Mouse (Mus musculus) ovary, postnatal 36 days (tissue): ENCODE results near the gene Dnah1.
A peak's percentile ranks its signal among the peaks of the same experiment; 100 is the strongest.

ENCODE experiments used
- DNase-seq: peaks from one replicate; pipeline ENCODE4 v3.0.0; 2022; ENCODE audit warnings: low spot score, mixed read lengths

The Dnah1 gene

DNA sequence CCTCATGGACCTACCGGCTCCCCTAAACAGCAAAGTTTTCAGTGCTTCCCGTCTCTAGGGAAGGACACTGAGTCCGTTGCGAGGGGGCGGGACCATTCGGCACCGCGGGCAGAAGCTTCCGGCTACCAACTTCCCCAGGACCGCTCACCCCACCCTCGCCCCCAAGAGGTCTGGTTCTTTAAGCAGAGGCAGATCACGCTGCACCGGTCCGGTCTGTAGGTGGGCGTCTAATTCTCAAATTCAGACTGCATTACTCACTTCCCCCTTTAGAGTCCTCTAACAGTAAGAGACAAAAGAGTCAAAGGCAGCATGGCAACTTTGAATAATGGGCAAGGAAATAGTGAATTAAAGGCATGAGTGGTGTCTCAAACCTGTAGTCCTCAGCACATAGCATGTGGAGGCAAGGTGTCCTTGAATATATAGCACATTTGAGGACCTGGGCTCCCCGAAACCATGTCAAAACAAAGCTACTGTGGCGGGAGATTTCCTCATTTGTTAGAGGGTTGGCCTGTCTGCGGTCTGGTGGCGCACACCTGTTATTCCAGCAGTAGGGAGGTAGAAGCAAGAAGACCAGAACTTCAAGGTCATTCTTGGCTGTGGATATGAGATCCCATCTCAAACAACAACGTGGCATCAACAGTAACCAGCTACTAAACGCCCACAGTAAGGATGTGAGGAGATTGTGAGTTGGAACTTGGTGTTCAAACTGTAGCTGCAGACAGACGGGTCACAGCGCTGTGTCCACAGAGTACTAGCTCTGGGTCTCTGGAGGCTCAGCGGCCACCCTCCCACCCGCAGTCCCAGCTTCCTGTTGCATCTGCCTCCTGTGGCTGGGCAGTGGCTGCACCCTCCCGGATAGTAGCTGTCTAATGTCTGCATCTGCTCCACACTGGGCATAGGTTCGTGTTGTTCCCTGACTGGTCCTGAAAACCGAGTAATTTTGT, at the start of gene Dnah1:
Gene Dnah1, minus strand, starts transcription at position 48 of the 944 bp plus-strand sequence.
- peak; percentile 65 for DNase-seq

DNA sequence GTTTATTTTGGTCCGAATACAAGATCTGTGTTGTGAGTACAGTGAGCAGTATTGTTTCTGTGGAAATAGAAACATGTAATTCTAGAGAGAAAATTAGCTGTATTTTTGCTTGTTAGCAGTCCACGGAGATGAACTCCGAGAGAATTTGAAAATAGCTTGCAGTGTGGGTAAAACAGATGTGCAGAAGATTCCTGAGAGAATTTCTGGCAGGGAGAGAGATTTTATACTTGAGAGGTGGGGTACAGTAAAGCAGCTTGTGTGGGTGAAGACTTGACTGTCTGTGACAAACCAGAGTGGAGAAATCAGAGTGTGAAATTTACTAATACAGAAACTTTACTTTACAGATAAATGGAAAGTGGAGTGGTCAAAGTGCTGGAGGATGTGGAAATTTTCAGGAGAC, 45.7 kb upstream of the Dnah1 start:
- DNase-seq: no peak

DNA sequence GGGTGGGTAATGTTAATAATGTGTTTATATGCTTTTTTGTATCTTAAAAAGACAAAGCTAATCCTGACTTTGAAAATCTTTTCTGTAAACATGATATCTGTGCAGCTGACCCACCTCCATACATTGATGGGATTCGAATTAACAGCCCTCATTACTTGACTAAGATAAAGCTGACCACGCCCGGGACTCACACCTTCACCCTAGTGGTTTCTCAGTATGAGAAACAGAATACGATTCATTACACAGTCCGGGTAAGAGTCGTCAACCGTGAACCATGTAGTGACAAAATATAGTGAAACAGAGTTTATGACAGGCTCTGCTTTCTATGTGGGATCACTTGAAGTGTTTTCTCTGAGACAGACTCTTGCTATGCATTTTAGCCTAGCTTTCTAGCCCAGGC, 44.3 kb upstream of the Dnah1 start:
- DNase-seq: no peak

DNA sequence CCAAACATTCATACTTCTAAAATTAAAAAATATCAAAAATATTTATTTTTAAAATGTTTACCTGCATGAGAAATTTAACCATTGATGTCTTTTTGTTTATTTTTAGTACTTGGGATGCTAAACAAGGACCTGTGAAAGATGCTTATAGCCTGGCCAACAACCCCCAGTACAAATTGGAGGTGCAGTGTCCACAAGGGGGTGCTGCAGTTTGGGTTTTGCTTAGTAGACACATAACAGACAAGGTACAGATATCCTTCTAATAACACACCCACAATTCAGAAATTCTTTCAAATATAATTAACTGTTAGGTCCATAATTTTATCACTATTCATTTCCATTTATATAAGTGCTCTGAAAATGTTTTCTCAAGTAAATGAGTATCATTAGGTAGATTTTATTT, 41.7 kb upstream of the Dnah1 start:
- DNase-seq: peak; percentile 58

DNA sequence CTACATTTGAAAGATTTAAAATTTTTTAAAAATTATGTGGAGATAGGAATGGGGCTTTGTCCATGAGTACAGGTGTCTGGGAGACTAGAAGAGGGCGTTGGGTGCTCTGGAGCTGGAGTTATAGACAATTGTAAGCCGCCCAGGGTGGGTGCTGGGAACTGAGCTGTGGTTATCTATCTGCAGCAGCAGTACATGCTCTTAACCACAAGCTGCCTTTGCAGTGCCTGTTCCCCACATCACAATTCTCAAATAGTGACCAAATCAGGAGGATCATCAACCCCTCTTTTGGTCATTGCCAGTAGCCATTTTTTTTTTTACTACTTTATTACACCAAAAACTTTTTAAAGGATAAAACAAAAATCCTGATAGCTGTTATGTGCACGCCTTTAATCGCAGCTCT, 40.9 kb upstream of the Dnah1 start:
- DNase-seq: no peak

DNA sequence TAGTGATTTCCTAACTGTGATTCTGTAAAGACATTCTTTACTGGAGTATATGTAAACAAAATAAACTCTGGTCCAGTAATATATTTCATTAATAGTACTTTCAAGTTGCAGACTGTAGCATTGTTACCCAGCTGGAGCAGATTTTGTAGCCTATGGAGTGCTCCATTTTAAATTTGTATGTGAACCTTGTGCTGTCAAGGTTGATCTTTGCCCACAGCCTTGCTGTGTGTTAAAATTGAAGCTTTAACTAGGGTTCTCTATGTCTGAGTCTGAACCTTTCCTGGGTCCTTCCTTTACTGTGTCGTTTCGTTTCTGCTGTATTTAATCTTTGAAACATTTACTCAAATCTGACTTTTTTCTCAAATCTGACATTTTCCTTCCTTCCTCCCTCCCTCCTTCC, 38.5 kb upstream of the Dnah1 start:
- DNase-seq: no peak

DNA sequence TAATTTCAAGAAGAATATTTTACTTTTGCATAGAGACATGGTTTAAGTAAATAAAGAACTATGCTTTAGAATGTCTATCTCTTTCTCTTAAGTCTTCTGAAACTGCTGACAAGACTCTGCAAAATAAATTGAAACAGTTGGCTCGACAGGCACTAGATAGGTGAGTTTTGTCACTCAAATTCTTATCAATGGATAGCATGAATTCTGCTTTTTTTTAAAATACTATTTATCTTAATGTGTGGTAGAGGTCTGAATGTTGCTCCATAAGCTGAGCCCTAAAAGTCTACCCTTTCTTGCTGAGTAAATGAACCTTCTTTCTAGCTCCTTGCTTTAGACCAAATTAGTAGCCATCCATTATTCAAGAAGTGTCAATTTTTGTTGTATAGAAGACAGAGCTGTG, 21.7 kb upstream of the Dnah1 start:
- no peak for DNase-seq

DNA sequence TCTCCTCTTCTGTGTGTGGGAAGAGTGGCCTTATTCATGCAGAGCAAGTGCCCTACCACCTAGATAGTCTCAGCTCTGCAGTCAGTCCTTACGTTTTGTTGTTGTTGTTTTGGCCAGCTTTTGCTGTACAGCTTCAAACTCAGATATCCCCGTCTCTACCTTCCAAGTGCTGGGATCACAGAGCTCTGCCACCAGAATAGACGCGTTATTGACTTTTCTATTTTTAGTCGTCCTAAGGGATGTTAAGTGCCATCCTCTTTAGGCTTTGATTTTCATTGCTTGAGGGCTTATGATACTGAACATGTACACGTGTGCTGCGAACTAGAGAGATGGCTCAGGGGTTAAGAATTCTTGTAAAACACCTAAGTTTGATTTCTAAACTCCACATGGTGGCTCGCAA, 19.5 kb upstream of the Dnah1 start:
- DNase-seq: no peak

DNA sequence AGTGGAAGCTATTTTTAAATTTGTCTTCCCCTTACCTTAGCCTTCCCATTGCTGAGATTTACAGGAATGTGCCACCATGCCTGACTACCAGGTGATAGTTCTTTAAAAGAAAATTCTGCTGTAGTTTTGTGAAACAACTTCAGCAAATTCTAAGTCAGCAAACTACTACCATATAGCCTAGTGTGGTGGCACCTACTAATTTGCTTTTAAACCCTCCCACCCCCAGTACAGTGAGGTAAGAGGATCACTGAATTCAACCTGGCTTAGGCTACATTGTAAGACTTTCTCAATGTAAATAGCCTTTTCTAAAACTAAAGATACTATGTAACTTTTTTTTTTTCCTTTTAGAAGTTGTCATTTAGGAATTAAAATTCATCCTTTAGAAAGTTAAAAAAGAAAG, 14.3 kb upstream of the Dnah1 start:
- DNase-seq: no peak

DNA sequence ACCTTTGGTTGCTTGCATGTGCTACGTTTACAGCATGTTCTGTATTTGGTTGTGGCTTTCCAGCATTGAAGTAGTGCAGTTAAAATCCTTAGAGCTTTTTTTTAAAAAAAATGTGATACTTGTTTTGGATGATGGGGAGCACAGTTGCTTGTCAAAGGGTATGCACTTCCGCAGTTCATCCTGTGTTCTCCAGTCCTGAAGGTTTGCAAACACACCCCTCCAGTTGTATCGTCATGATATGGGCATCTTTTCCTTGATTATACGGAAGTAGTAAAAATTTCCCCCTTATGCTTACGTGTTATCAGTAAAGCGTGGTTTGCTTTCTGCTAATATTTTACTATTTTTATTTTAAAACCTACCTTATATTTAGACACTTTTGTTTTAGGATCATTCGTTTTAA, 13.7 kb upstream of the Dnah1 start:
- no peak for DNase-seq

DNA sequence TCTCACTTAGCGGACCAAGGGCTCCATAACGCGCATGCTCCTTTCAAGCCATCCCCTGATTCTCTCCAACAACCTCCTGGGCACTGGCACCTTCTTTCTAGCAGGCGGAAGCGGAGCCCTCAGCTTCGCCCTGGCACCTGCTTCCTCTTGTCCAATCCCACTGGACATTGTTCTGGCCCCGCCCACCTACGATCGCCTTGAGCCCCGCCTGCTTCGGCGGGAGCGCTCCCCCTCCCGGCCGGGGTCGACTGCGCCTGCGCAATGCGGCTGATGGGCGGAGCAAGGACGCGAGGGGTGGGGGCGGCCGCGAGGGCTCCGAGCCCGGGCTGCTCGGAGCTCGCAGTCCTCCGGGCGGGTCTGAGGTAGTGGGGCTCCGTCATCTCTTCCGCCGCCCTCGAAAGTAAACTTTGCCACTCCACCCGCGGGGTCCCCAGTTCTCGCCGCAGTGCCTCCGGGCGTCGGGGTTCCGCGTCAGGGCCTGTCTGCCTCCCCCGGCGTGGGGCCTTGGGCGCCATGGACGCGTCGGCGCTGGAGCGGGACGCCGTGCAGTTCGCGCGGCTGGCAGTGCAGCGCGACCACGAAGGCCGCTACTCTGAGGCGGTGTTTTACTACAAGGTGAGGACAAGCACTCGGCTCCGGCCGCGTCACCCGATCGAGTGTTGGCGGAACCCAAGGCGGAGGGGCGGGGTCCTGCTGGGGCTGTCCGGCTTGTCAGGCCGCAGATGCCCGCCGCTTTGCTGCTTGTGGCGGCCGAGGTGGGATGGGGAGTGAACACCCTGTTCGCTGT, 12.9 kb upstream of the Dnah1 start, which contains the start of gene Capn7:
Gene Capn7, plus strand, starts transcription at position 270 of the 787 bp plus-strand sequence.
- peak; percentile 99 for DNase-seq

DNA sequence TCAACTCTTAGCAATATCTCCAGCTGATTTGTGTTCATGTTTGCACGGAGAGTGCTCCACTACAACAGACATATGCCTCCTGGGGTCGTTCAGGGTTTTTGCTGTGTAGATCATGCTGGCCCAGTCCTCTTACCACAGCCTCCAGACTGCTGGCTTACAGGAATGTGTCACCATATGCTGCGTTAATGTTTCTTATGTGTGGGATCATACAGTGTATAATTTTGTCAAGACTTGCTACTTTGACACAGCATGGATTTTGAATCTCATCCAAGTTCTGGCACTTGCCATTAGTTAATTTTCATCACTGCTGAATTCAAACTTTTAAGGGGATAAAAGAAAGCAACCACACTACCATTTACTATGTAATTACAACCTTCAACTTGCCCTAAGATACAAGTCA, 12.1 kb upstream of the Dnah1 start:
- no peak for DNase-seq

DNA sequence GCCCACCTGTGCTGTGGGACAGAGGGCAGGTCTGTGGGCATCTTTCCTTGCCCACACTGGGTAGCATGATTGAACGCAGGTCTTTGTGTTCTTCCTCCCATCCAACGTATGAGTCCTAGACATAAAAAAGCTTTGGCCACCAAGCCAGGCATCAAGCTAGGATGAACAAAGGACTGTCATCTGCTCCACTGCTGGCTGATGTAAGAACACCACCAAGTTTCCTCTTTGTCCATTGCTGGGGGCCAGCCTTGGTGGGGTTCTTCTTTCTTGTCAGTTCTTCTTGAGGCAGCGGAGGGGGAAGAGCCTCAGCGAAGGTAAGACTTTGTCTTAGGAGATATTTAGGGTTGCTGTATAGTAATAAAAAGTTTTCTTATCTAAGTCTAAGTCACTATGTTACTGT, 7.3 kb upstream of the Dnah1 start:
- no peak for DNase-seq

DNA sequence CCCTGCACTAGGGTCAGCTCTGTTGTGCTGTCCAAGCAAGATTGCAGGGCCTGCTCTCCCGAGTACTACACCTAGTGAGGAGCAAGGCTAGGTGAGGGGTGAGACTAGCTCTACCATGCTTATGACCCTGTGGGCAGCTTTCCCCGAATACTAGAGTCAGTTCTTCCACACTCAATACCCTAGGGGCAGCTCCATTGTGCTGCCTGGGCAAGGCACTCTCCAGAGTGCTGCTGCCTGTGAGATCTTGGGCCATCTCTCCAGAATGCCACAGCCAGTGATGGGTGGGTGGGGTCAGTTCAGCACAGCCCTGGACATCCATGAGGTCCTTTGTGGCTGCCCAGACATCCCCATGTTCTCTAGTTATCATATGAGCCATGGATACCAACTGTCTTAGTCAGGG, 6.0 kb upstream of the Dnah1 start:
- DNase-seq: no peak

DNA sequence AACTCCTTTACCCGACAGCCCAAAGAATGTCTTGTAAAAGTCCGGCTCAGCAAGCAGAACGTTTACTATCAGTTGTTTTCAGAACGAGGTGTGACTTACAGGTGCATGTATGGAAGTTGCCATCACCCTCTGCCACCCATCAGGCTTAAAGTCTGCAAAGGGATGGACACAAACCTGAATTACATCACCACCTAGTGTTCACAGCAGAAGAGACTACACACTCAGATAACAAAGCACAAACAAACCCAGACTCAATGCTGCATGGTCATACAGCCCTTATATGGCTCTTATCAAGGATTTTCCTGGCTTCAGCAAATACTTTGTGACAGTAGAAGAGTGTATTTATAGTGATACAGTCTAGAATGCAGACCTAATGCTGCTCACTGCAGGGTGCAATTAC, 4.0 kb upstream of the Dnah1 start:
- DNase-seq: no peak

DNA sequence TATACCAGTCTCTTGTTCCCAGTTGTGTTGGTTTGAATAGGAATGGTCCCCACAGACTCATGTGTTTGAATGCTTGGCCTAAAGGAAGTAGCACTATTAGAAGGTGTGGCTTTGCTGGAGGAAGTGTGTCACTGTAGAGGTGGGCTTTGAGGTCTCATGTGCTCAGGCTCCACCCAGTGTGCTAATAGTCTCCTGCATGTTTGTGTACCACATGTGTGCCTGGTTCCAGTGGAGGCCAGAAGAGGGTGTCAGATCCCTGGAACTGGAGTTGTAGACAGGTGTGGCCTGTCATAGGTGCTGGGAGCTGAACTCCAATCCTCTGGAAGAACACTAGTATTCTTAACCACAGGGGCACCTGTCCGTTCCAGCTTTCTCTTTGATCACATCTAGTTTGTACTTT, 3.5 kb upstream of the Dnah1 start:
- DNase-seq: no peak

DNA sequence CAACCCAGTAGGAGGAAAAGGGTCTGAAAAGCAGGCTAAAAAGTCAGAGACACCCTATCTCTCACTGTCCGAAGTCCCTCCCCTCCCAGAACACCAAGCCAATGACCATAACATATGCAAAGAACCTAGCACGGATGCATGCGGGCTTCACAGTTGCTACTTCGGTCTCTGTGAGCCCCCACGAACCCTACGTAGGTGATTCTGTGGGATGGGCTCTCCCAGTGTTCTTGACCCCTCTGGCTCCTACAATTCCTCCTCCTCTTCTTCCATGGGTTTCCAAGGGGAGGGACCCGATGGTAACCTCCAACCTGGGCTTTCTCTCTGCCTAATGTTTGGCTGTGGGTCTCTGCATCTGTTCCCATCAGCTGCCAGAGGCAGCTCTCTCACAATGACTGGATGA, 3.1 kb upstream of the Dnah1 start:
- no peak for DNase-seq

DNA sequence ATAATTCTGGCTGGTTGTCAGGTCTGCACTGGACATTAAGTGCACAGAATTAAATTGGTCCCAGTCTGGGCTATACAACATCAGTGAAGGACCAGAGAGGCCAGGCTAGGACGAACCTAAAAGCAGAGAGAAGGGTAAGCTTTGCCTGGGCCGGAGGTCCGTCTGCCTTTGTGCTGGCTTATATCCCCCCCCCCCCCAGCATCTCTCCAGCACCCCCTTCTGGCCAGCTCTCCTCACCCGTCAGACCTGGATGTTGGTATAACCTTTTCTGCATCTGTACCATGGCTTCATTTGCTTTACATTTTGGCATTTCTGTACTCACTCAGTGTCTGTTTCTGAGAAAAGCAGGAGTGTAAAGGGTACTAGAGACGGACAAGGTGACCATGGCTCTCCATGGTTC, 1.9 kb upstream of the Dnah1 start:
- no peak for DNase-seq

DNA sequence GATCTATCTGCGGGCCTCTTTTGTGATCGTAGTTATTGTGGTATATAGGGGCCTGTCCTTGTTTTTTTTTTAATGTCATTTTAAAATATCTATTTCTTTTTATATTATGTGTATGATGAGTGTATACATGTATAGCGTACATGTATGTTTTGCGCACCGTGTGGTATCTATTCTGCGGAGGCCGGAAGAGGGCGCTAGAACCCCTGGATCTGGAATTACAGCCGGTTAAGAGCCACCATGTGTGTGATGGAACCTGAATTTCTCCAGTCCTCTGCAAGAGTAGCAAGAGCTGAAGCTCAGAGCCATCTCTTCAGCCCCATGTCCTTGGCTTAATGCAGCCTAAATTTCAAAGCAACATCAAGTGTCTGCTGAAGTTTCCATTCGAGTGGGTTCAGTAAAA, 1.2 kb upstream of the Dnah1 start:
- no peak for DNase-seq

DNA sequence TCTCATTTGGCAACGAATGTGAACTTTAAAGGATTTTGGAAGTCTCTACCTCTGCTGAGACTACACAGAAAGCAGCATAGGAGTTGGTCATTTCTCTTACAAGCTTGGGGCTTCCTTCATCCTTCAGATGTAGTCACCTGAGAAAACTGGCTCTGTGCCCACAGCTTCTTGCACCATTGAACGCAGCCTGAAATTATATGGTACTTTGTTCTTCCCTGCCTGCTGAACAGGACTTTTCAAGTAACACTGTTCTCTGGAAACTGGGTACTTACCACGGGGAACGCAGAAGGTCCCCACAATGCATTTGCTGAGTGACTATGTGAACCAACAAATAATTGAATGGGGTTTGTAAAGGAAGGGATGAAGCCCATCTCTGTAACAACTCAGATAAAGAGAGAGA, 507 bp downstream of the Dnah1 start:
- no peak for DNase-seq

DNA sequence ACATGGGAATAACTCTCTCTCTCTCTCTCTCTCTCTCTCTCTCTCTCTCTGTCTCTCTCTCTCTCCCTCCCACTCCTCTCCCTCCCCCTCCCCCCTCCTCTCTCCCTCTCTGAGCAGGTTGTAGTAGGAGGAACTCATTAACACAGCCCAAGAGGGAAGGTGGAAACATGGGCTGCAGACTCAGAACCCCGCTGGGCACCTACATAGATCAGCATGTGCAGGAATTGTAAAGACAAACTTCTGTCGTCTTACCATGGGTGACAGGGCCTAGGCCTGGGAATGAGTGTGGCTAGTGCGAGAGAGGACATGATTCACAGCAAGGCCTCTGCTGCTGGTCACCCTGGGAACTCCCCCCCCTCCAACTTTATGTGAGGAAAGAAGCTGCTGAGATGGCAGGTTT, 1.5 kb downstream of the Dnah1 start:
- no peak for DNase-seq

DNA sequence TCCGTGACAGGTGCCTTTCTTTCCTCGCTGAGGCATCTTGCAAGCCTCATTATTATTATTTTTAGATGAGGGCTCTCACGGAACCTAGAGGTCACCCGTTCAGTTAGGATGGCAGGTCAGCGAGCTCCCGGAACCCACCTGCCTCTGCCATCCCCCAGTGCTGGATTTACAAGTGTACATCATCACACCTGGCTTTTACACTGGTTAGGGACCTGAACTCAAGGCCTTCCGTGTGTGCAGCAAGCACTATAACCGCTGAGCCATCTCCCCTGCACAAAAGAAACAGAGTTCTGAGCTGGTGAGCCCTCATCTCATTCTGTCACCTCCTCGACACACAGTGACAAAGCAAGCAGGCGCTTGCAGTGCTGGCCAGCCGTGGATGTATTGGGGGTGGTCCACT, 2.5 kb downstream of the Dnah1 start:
- no peak for DNase-seq

DNA sequence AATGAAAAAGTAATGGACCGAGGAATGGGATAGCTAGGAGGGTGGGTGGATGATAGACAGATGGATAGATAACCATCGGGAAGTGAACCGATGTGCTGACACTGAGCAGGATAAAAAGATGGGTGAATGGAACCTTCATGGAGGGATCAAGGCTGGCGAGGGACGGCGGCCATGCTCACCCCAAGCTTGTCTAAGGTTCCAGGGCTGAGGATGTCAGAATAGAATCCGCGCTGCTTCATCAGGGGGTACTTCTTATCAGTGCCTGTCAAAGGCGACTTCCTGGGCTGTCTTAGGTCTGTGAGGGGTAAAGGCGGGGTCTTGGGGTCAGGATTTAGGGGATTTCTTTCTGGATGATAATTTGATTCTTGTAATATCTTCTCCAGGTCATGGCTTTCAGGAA, 4.2 kb downstream of the Dnah1 start:
- DNase-seq: no peak
